Mouse (Mus musculus) intestine, embryonic 15.5 days (tissue): ENCODE measurements at regions not wholly inside any gene's neighbourhood (a gene's known extent, or its start where the extent isn't known, plus 50 kb on each side); places are given as distances from the start of the nearest gene placed in this dataset.
"Not testable (repeated sequence)": the region's sequence is repeated elsewhere in the genome, so short reads cannot be mapped to it uniquely, and the experiment has no call there.

ENCODE experiments used
- ATAC-seq: fragments of 200-750 bp; cut with Nextera tagmentation; 2 replicates; pipeline ENCODE4 v1.8.0; 2017; ENCODE audit warnings: moderate TSS enrichment, moderate library complexity
- H3K27ac ChIP-seq: fragments of 300-500 bp; sonication (generic); 2 replicates; pipeline ENCODE4 v1.5.1; 2015; ENCODE audit warnings: mild to moderate bottlenecking, inconsistent platforms
- H3K27me3 ChIP-seq: fragments of 300-500 bp; sonication (generic); replicated peaks from 2 replicates; pipeline ENCODE4 v1.6.1; 2015; ENCODE audit warnings: inconsistent platforms
- H3K36me3 ChIP-seq: fragments of 300-500 bp; sonication (generic); 2 replicates; pipeline ENCODE4 v1.6.1; 2015; ENCODE audit warnings: inconsistent platforms
- H3K4me1 ChIP-seq: fragments of 300-500 bp; sonication (generic); replicated peaks from 2 replicates; pipeline ENCODE4 v1.6.1; 2015; ENCODE audit warnings: inconsistent platforms
- H3K4me2 ChIP-seq: fragments of 300-500 bp; sonication (generic); replicated peaks from 2 replicates; pipeline ENCODE4 v1.6.1; 2015; ENCODE audit warnings: mild to moderate bottlenecking, inconsistent platforms
- H3K4me3 ChIP-seq: fragments of 300-500 bp; sonication (generic); replicated peaks from 2 replicates; pipeline ENCODE4 v1.5.1; 2015; ENCODE audit warnings: inconsistent platforms
- H3K9ac ChIP-seq: fragments of 300-500 bp; sonication (generic); 2 replicates; pipeline ENCODE4 v1.6.1; 2015; ENCODE audit warnings: inconsistent platforms
- H3K9me3 ChIP-seq: fragments of 300-500 bp; sonication (generic); 2 replicates; pipeline ENCODE4 v1.6.1; 2016; ENCODE audit warnings: inconsistent platforms
- WGBS: fragments of 180-500 bp; shearing (Covaris S2); methylation state at CpG from one replicate; pipeline ENCODE4 v1.1.7; 2015; 5-methylcytosine and 5-hydroxymethylcytosine counted together

DNA sequence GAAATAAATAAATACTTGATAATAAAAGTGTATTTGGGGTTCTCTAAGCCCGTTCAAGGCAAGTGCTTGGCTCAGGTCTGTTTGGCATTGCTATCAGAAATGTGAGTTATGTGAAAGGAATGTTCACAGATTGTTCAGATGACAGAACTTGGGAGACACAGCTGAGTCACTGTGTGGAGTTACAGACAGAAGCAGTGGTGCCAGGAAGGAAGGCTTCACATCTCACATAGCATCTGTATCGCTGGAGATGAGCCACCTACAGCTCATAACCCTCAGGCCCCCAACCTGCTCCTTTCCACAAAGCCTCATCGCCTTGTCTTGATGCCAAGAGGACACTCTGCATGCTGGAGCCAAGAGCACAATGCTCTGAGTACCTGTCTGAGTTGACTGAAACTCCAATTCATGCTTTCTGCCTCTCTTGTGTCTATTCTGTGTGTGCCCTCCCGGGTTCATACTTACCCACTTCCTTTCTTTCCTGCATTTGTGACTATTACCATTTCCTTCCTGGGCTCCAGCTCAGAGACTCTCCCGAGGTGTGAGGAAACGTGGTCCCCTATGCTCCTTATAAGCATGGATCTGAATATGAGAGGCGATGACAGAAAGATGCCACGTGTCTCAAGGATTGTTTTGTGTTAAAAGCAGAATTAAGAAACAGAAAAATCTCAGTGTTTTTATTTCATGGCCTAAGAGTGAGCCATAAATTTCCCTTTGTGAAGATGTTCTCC is 79.6 kb downstream of the Cd24a start:
- H3K9me3 ChIP-seq, result no peaks in the 10 kb centered on the region
- no peaks in the 10 kb centered on the region for H3K27me3 ChIP-seq
- H3K9ac ChIP-seq, result no peak overlapping the region
- H3K36me3 ChIP-seq, result no peaks in the 10 kb centered on the region
- no peak overlapping the region for H3K4me2 ChIP-seq
- no peak for ATAC-seq
- no peak overlapping the region for H3K27ac ChIP-seq
- H3K4me3 ChIP-seq, result no peak overlapping the region
- WGBS, result 79% methylated on average over 8 of the region's 8 CpGs
- no peaks in the 10 kb centered on the region for H3K4me1 ChIP-seq

DNA sequence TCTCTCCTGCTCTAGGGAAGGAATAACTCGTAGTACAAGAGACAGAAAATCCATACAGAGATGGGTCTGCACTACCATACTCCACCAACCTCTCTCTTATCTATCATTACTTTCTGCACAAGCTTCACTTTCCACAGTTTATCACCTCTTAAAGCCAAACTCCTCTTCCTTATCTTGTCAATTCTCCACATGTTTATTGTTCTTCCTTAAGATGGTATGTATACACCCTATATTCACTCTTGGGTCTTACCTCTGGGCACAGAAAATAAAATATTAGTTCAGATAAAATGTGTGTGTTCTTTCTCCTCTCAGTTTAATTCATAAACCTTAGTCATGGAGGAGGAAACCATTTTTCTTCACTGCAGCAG is 80.1 kb downstream of the Cd24a start:
- no peaks in the 10 kb centered on the region for H3K36me3 ChIP-seq
- H3K9ac ChIP-seq, result no peak overlapping the region
- no peak overlapping the region for H3K4me3 ChIP-seq
- 62% methylated on average over 1 of the region's 1 CpGs for WGBS
- no peak overlapping the region for H3K4me2 ChIP-seq
- ATAC-seq, result no peak
- no peaks in the 10 kb centered on the region for H3K9me3 ChIP-seq
- H3K27ac ChIP-seq, result no peak overlapping the region
- no peaks in the 10 kb centered on the region for H3K27me3 ChIP-seq
- H3K4me1 ChIP-seq, result no peaks in the 10 kb centered on the region

DNA sequence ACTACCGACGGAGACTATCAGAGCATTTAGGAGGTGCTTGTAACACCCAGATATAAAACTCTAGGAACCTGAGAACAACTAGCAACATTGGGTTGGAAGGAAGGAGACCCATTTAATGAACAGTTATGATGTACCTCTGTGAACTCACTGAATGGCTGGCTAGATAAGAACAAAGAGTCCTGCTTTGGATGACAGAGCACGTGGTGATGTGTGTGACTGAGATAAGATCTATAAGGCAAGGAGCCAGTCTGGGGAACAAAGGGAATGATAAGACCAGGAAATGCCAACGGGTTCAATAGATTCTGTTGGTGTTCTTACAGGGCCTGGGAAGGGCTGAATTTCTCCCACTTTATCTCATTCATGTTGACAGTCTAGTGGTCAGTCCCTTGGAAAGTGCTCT is 86.8 kb downstream of the Cd24a start:
- Histone ChIP-seq H3K4me1 (peaks cover 13% of the 10 kb centered on the region), H3K4me3 (no peak overlapping the region), H3K4me2 (no peak overlapping the region), H3K27me3 (no peaks in the 10 kb centered on the region), H3K9me3 (no peaks in the 10 kb centered on the region), H3K36me3 (no peaks in the 10 kb centered on the region), H3K9ac (no peak overlapping the region), H3K27ac (no peak overlapping the region)
- 65% methylated on average over 4 of the region's 4 CpGs for WGBS
- no peak for ATAC-seq

DNA sequence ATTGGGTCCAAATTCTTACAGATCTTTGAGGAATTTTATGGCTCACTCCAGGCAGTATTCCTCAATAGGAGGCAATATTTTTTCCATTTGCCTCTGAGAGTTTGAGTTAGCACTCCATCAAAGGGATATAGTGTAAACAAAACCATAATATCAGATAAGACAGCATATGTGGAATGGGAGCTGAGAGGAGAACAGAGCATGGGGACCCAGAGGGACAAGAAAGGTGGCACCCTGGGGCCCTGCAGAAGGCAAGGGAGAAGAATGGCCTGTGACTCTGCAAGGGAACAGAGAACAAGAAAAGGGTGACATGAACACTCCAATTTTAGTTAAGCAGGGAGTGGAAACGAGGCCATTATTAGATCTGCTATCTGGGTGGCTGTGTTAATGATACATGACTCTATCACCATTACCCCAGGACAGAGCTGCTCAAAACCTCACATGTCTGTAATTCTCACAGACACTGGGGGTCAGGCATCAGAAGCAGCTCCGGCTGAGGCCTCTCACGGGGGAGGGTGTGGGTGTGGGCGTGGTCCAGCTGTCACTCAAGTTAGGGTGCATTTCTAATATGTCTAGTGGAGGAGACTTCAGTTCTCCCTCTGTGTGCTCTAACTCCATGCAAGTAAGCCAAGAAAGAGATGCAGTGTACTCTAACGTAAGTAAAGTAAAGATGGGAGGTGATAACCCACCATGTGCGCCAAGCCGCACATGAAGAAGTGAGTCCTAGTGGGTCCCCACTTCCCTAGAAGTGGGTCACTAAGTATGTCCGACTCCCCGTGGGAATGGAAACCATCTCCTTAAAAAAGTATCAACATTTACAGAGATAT is 88.4 kb downstream of the Cd24a start:
- Histone ChIP-seq H3K4me1 (peaks cover 14% of the 10 kb centered on the region), H3K27ac (no peak overlapping the region), H3K4me3 (no peak overlapping the region), H3K27me3 (no peaks in the 10 kb centered on the region), H3K9me3 (no peaks in the 10 kb centered on the region), H3K4me2 (peak overlapping the region; percentile 43; the same call in 1 of the 2 replicates), H3K36me3 (no peaks in the 10 kb centered on the region), H3K9ac (no peak overlapping the region)
- peak; percentile 65; the same call in 1 of the 2 replicates for ATAC-seq
- 66% methylated on average over 9 of the region's 9 CpGs for WGBS

GRCm38 (mm10) chr10:43667086-43667690 is 89.1 kb downstream of the Cd24a start:
- peak; percentile 23; the same call in 1 of the 2 replicates for ATAC-seq
- WGBS, result 63% methylated on average over 25 of the region's 25 CpGs
- Histone ChIP-seq H3K9ac (no peak overlapping the region), H3K27ac (no peak overlapping the region), H3K4me2 (peak overlapping the region; percentile 43), H3K27me3 (no peaks in the 10 kb centered on the region), H3K36me3 (no peaks in the 10 kb centered on the region), H3K9me3 (no peaks in the 10 kb centered on the region), H3K4me3 (no peak overlapping the region), H3K4me1 (peaks cover 14% of the 10 kb centered on the region)

DNA sequence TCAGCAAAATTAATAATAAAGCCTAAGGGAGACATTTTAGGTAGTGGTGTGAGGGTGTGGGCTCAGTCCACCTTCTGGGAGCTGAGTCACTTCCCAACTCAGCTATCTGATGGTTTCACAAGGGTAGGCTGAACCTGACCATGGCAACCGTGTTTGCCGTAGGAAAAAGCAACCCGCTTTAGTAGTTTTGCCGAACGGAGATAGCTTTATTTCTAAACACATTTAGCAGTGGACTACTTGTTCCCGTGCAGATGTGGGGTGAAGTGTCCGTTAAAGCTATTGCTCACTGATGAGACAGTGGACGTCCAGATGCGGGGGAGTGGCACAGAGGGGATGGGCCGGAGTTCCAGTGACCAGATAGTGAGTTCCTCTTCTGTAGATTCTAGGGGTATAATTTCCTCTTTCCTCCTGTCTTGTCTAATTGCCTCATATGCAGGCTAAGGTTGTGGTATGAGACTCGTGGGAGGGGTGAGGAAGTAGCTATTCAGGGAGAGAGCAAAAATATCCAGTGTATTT is 89.7 kb downstream of the Cd24a start:
- H3K27ac ChIP-seq, result no peak overlapping the region
- no peaks in the 10 kb centered on the region for H3K27me3 ChIP-seq
- ATAC-seq, result no peak

DNA sequence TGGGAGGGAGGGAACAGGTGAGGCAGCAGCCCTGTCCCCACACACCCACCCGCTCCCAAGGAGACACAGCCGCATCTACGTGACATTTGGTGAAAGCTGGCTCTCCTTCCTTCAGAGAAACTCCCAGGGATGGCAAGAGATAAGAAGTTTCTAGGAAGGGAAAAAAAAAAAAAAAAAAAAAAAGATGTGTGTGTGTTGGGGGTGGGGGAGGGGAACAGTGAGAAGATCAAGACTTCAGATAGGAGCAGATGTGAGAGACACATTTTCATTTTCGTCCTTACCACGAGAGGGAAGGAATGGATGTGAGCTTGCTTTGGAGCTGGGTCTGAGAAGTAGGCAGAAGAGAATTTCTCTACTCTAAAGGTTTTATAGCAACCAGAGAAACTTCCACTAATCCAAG is 91.4 kb downstream of the Cd24a start:
- Histone ChIP-seq H3K27ac (no peak overlapping the region), H3K4me1 (peaks cover 19% of the 10 kb centered on the region), H3K36me3 (no peaks in the 10 kb centered on the region), H3K4me2 (no peak overlapping the region), H3K4me3 (no peak overlapping the region), H3K9ac (no peak overlapping the region), H3K27me3 (no peaks in the 10 kb centered on the region), H3K9me3 (no peaks in the 10 kb centered on the region)
- WGBS, result 54% methylated on average over 5 of the region's 5 CpGs
- ATAC-seq, result no peak

More for the DNA sequence above, 89.7 kb downstream of the Cd24a start:
- Histone ChIP-seq H3K4me3 (no peak overlapping the region), H3K4me1 (peaks cover 18% of the 10 kb centered on the region), H3K36me3 (no peaks in the 10 kb centered on the region), H3K4me2 (peak overlapping the region; percentile 43), H3K9me3 (no peaks in the 10 kb centered on the region), H3K9ac (no peak overlapping the region)
- WGBS, result 62% methylated on average over 11 of the region's 11 CpGs

DNA sequence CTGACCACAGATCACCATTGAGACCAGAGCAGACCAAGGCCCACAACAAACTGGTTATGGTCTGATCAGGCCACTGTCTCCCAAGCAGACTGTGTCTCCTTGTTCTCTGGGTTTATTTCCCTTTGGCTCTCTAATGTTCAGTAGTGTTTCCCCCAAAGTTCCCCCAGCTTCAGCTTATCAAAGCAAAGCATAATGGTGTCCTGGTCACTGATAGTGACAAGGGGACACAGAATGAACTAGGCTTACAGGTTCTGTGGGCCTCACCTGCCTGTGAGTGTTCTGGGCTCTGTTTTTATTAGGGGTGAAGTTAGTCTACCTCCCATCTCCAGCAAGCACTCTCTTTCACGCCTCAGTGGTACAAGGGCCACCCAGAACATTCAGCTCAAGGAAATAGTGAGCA is 92.7 kb downstream of the Cd24a start:
- Histone ChIP-seq H3K27ac (no peak overlapping the region), H3K36me3 (no peaks in the 10 kb centered on the region), H3K9me3 (no peaks in the 10 kb centered on the region), H3K27me3 (no peaks in the 10 kb centered on the region), H3K9ac (no peak overlapping the region), H3K4me1 (peaks cover 22% of the 10 kb centered on the region), H3K4me2 (no peak overlapping the region), H3K4me3 (no peak overlapping the region)
- WGBS, result 85% methylated on average over 1 of the region's 1 CpGs
- ATAC-seq, result no peak

DNA sequence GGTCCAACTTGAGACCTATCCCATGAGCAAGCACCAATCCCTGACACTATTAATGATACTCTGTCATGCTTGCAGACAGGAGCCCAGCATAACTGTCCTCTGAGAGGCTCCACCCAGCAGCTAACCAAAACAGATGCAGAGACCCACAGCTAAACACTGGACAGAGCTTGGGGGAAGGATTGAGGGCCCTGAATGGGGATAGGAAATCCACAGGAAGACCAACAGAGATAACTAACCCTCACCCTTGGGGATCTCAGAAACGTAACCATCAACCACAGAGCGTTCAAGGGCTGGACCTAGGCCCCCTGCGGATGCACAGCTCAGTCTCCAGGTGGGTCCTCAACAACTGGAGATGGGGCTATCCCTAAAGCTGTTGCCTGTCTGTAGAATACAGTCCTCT is 93.7 kb downstream of the Cd24a start:
- no peak for ATAC-seq
- WGBS, result 78% methylated on average over 3 of the region's 3 CpGs
- Histone ChIP-seq H3K27ac (no peak overlapping the region), H3K27me3 (no peaks in the 10 kb centered on the region), H3K4me2 (no peak overlapping the region), H3K9me3 (no peaks in the 10 kb centered on the region), H3K4me3 (no peak overlapping the region), H3K36me3 (no peaks in the 10 kb centered on the region), H3K9ac (no peak overlapping the region), H3K4me1 (peaks cover 16% of the 10 kb centered on the region)

DNA sequence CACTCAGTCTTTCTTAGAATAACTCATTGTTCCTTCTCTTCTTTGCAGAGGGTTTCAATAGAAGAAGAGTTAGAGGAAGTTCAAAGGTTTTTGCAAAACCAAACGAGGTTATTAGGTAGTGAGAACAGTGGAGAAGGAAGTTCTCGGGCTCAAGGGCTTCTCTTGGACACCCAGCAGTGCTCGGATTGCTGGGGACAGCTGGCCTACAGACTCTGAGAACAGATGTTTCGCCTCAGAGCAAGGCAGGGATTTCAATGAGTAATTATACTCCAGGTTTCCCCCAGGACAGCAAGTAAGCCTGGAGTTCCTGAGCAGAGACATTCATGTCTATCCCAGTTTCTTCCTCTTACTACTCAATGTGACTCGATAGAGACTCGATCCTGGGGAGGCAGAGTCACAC is 94.4 kb downstream of the Cd24a start:
- Histone ChIP-seq H3K9ac (no peak overlapping the region), H3K27me3 (no peaks in the 10 kb centered on the region), H3K4me2 (no peak overlapping the region), H3K27ac (no peak overlapping the region), H3K9me3 (no peaks in the 10 kb centered on the region), H3K4me1 (peaks cover 16% of the 10 kb centered on the region), H3K36me3 (no peaks in the 10 kb centered on the region), H3K4me3 (no peak overlapping the region)
- no peak for ATAC-seq
- WGBS, result 28% methylated on average over 6 of the region's 6 CpGs

- H3K4me1 ChIP-seq, result peaks cover 9% of the 10 kb centered on the region
- no peak; the same call in 1 of the 2 replicates for ATAC-seq
- 63% methylated on average over 1 of the region's 1 CpGs for WGBS
Measured at GRCm38 (mm10) chr10:43674749-43675148, 96.7 kb downstream of the Cd24a start.

DNA sequence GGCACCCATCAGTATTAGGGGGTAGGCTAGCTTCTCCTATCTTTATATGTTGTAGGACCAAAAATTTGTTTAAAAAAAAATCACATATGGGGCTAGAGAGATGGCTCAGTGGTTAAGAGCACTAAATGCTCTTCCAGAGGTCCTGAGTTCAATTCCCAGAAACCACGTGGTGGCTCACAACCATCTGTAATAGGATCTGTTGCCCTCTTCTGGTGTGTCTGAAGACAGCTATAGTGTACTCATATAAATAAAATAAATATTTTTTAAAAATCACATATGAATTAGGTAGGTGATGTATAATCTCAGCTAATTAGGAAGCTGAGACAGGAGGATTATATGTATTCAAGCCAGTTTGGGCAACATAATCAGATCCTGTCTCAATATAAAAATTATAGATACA is 97.4 kb downstream of the Cd24a start:
- ATAC-seq, H3K27ac ChIP-seq, H3K4me3 ChIP-seq, H3K4me2 ChIP-seq, H3K9ac ChIP-seq, H3K36me3 ChIP-seq, H3K9me3 ChIP-seq, H3K27me3 ChIP-seq, H3K4me1 ChIP-seq: not testable (repeated sequence)
- 84% methylated on average over 1 of the region's 1 CpGs for WGBS

More at GRCm38 (mm10) chr10:43674749-43675148, 96.7 kb downstream of the Cd24a start:
- H3K9ac ChIP-seq, result no peak overlapping the region
- no peaks in the 10 kb centered on the region for H3K27me3 ChIP-seq
- H3K27ac ChIP-seq, result no peak overlapping the region
- H3K4me2 ChIP-seq, result no peak overlapping the region
- no peaks in the 10 kb centered on the region for H3K36me3 ChIP-seq
- no peak overlapping the region for H3K4me3 ChIP-seq
- no peaks in the 10 kb centered on the region for H3K9me3 ChIP-seq
